Mouse (Mus musculus) liver, embryonic 15.5 days (tissue): Measurements from ENCODE around the gene H2-Ob. TPM values are rescaled to one million over a fixed set of nuclear protein-coding genes. Genes with fewer than 3 reads are reported as not detected.
A peak's percentile ranks its signal among the peaks of the same experiment; 100 is the strongest.

Experiments
- ATAC-seq: fragments of 200-750 bp; cut with Nextera tagmentation; 2 replicates; pipeline ENCODE4 v1.8.0; 2017; ENCODE audit warnings: moderate number of reproducible peaks, mild to moderate bottlenecking, moderate library complexity; ENCODE audit not compliant: insufficient read depth
- H3K27ac ChIP-seq: fragments of 300-500 bp; sonication (generic); replicated peaks from 2 replicates; pipeline ENCODE4 v1.5.1; 2015; ENCODE audit warnings: mild to moderate bottlenecking, inconsistent platforms
- H3K27me3 ChIP-seq: fragments of 300-500 bp; sonication (generic); 2 replicates; pipeline ENCODE4 v1.6.1; 2015; ENCODE audit warnings: mild to moderate bottlenecking, inconsistent platforms
- H3K36me3 ChIP-seq: fragments of 300-500 bp; sonication (generic); replicated peaks from 2 replicates; pipeline ENCODE4 v1.6.1; 2015; ENCODE audit warnings: moderate library complexity, mild to moderate bottlenecking, inconsistent platforms
- H3K4me1 ChIP-seq: fragments of 300-500 bp; sonication (generic); replicated peaks from 2 replicates; pipeline ENCODE4 v1.6.1; 2015; ENCODE audit warnings: inconsistent platforms
- H3K4me2 ChIP-seq: fragments of 300-500 bp; sonication (generic); 2 replicates; pipeline ENCODE4 v1.6.1; 2015; ENCODE audit warnings: moderate library complexity, mild to moderate bottlenecking, inconsistent platforms
- H3K4me3 ChIP-seq: fragments of 300-500 bp; sonication (generic); replicated peaks from 2 replicates; pipeline ENCODE4 v1.5.1; 2015; ENCODE audit warnings: mild to moderate bottlenecking, inconsistent platforms
- H3K9ac ChIP-seq: fragments of 300-500 bp; sonication (generic); 2 replicates; pipeline ENCODE4 v1.6.1; 2015; ENCODE audit warnings: moderate library complexity, mild to moderate bottlenecking, inconsistent platforms
- H3K9me3 ChIP-seq: fragments of 300-500 bp; sonication (generic); replicated peaks from 2 replicates; pipeline ENCODE4 v1.6.1; 2016; ENCODE audit warnings: inconsistent platforms
- WGBS: fragments of 180-500 bp; shearing (Covaris S2); methylation state at CpG from one replicate; pipeline ENCODE4 v1.1.7; 2015; ENCODE audit warnings: mixed read lengths; ENCODE audit not compliant: insufficient replicate concordance; 5-methylcytosine and 5-hydroxymethylcytosine counted together
- polyA plus RNA-seq: library from polyadenylated mRNA; unstranded; fragments of >200 nt; fragmentation: Nextera tagmentation; extraction: Ambion mirVana; gene quantifications from 2 replicates; pipeline ENCODE4 v1.2.1, GENCODE M21; 2015

The H2-Ob gene
- polyA plus RNA-seq, 1 experiment from 2014 or later = 0.31 TPM

- H3K4me2 ChIP-seq = no peak overlapping the region
- no peak overlapping the region for H3K4me3 ChIP-seq
- ATAC-seq = no peak
- H3K4me1 ChIP-seq = no peaks in the 10 kb centered on the region
- no peak overlapping the region for H3K9ac ChIP-seq
- no peaks in the 10 kb centered on the region for H3K36me3 ChIP-seq
- H3K27ac ChIP-seq = no peak overlapping the region
- no peaks in the 10 kb centered on the region for H3K9me3 ChIP-seq
- WGBS = 70% methylated on average over 4 of the region's 4 CpGs
- 0 out of 2 replicates have a peak, but pooled peaks cover 4% of the 10 kb centered on the region for H3K27me3 ChIP-seq
Measured at GRCm38 (mm10) chr17:34244656-34245055, 6.0 kb downstream of the H2-Ob start.

GRCm38 (mm10) chr17:34247047-34247446 is 8.3 kb downstream of the H2-Ob start:
- H3K4me2 ChIP-seq = no peak overlapping the region
- no peak overlapping the region for H3K9ac ChIP-seq
- no peaks in the 10 kb centered on the region for H3K4me1 ChIP-seq
- 52% methylated on average over 3 of the region's 3 CpGs for WGBS
- no peak overlapping the region for H3K4me3 ChIP-seq
- H3K9me3 ChIP-seq = no peaks in the 10 kb centered on the region
- 0 out of 2 replicates have a peak, but pooled peaks cover 4% of the 10 kb centered on the region for H3K27me3 ChIP-seq
- no peak for ATAC-seq
- no peak overlapping the region for H3K27ac ChIP-seq
- no peaks in the 10 kb centered on the region for H3K36me3 ChIP-seq

GRCm38 (mm10) chr17:34248764-34249163 is 10.1 kb downstream of the H2-Ob start:
- Histone ChIP-seq H3K27me3 (0 out of 2 replicates have a peak, but pooled peaks cover 4% of the 10 kb centered on the region), H3K4me3 (no peak overlapping the region), H3K4me2 (no peak overlapping the region), H3K4me1 (no peaks in the 10 kb centered on the region), H3K36me3 (no peaks in the 10 kb centered on the region), H3K27ac (no peak overlapping the region), H3K9me3 (no peaks in the 10 kb centered on the region), H3K9ac (no peak overlapping the region)
- no peak for ATAC-seq
- 36% methylated on average over 2 of the region's 2 CpGs for WGBS

GRCm38 (mm10) chr17:34249361-34249760 is 10.7 kb downstream of the H2-Ob start:
- Histone ChIP-seq H3K9ac (no peak overlapping the region), H3K4me3 (no peak overlapping the region), H3K36me3 (no peaks in the 10 kb centered on the region), H3K4me2 (no peak overlapping the region), H3K27ac (no peak overlapping the region), H3K9me3 (no peaks in the 10 kb centered on the region), H3K27me3 (0 out of 2 replicates have a peak, but pooled peaks cover 4% of the 10 kb centered on the region), H3K4me1 (no peaks in the 10 kb centered on the region)
- no peak for ATAC-seq
- 26% methylated on average over 3 of the region's 3 CpGs for WGBS

GRCm38 (mm10) chr17:34249878-34250277 is 11.2 kb downstream of the H2-Ob start:
- no peak overlapping the region for H3K27ac ChIP-seq
- H3K4me1 ChIP-seq = no peaks in the 10 kb centered on the region
- H3K4me2 ChIP-seq = no peak overlapping the region
- H3K36me3 ChIP-seq = no peaks in the 10 kb centered on the region
- H3K27me3 ChIP-seq = 0 out of 2 replicates have a peak, but pooled peaks cover 4% of the 10 kb centered on the region
- H3K9ac ChIP-seq = no peak overlapping the region
- 11% methylated on average over 4 of the region's 4 CpGs for WGBS
- H3K4me3 ChIP-seq = no peak overlapping the region
- ATAC-seq = no peak
- no peaks in the 10 kb centered on the region for H3K9me3 ChIP-seq

GRCm38 (mm10) chr17:34251666-34252065 is 13.0 kb downstream of the H2-Ob start:
- no peak overlapping the region for H3K9ac ChIP-seq
- 0 out of 2 replicates have a peak, but pooled peaks cover 4% of the 10 kb centered on the region for H3K27me3 ChIP-seq
- no peak overlapping the region for H3K27ac ChIP-seq
- H3K4me1 ChIP-seq = no peaks in the 10 kb centered on the region
- no peaks in the 10 kb centered on the region for H3K36me3 ChIP-seq
- no peak overlapping the region for H3K4me2 ChIP-seq
- WGBS = 51% methylated on average over 4 of the region's 4 CpGs
- no peaks in the 10 kb centered on the region for H3K9me3 ChIP-seq
- no peak overlapping the region for H3K4me3 ChIP-seq
- no peak for ATAC-seq

- Histone ChIP-seq H3K36me3 (no peaks in the 10 kb centered on the region), H3K27ac (no peak overlapping the region), H3K4me3 (no peak overlapping the region), H3K4me2 (no peak overlapping the region), H3K9me3 (no peaks in the 10 kb centered on the region), H3K4me1 (no peaks in the 10 kb centered on the region), H3K27me3 (peaks cover 20% of the 10 kb centered on the region), H3K9ac (no peak overlapping the region)
- ATAC-seq = no peak
- WGBS = 61% methylated on average over 5 of the region's 5 CpGs
Measured at GRCm38 (mm10) chr17:34256501-34256900, 17.8 kb downstream of the H2-Ob start.

GRCm38 (mm10) chr17:34257594-34258375 is 19.1 kb downstream of the H2-Ob start, which contains the start of gene H2-Ab1:
Gene H2-Ab1, plus strand, starts transcription at chr17:34257689.
- no peak for ATAC-seq
- peaks cover 31% of the 10 kb centered on the region for H3K27me3 ChIP-seq
- no peak within 1 kb of the TSS for H3K4me2 ChIP-seq
- H3K27ac ChIP-seq = no peak within 1 kb of the TSS
- H3K9ac ChIP-seq = no peak within 1 kb of the TSS
- no peak within 1 kb of the TSS for H3K4me3 ChIP-seq
- H3K36me3 ChIP-seq = no peaks in the 10 kb centered on the region
- peaks cover under 1% of the 10 kb centered on the region; the same call in 1 of the 2 replicates for H3K4me1 ChIP-seq
- H3K9me3 ChIP-seq = no peaks in the 10 kb centered on the region
- 44% methylated on average over 11 of the region's 11 CpGs for WGBS

- Histone ChIP-seq H3K9ac (no peak overlapping the region), H3K36me3 (no peaks in the 10 kb centered on the region), H3K27ac (no peak overlapping the region), H3K4me3 (no peak overlapping the region), H3K9me3 (no peaks in the 10 kb centered on the region), H3K4me1 (peaks cover 23% of the 10 kb centered on the region), H3K4me2 (no peak overlapping the region), H3K27me3 (peaks cover 55% of the 10 kb centered on the region)
- ATAC-seq = no peak
- 62% methylated on average over 5 of the region's 5 CpGs for WGBS
Measured at GRCm38 (mm10) chr17:34260551-34260950, 21.8 kb downstream of the H2-Ob start.

GRCm38 (mm10) chr17:34261502-34261901 is 22.8 kb downstream of the H2-Ob start:
- ATAC-seq = no peak
- H3K4me2 ChIP-seq = no peak overlapping the region
- WGBS = 24% methylated on average over 4 of the region's 4 CpGs

GRCm38 (mm10) chr17:34263068-34263467 is 24.4 kb downstream of the H2-Ob start:
- H3K27me3 ChIP-seq = peaks cover 55% of the 10 kb centered on the region
- no peak overlapping the region for H3K27ac ChIP-seq
- peak; percentile 40 for ATAC-seq
- peak overlapping the region; percentile 55 for H3K4me3 ChIP-seq
- peaks cover 23% of the 10 kb centered on the region for H3K4me1 ChIP-seq
- H3K9ac ChIP-seq = no peak overlapping the region
- peak overlapping the region; percentile 83 for H3K4me2 ChIP-seq
- H3K36me3 ChIP-seq = no peaks in the 10 kb centered on the region
- H3K9me3 ChIP-seq = no peaks in the 10 kb centered on the region
- WGBS = 3% methylated on average over 8 of the region's 8 CpGs

More at GRCm38 (mm10) chr17:34261502-34261901, 22.8 kb downstream of the H2-Ob start:
- H3K9ac ChIP-seq = no peak overlapping the region
- peaks cover 58% of the 10 kb centered on the region for H3K27me3 ChIP-seq
- H3K9me3 ChIP-seq = no peaks in the 10 kb centered on the region
- H3K27ac ChIP-seq = no peak overlapping the region
- H3K4me3 ChIP-seq = no peak overlapping the region
- H3K36me3 ChIP-seq = no peaks in the 10 kb centered on the region
- H3K4me1 ChIP-seq = peaks cover 23% of the 10 kb centered on the region
